Mouse (Mus musculus) midbrain, embryonic 16.5 days (tissue): Measurements from ENCODE around the gene Hrasls5. TPM values are rescaled to one million over a fixed set of nuclear protein-coding genes. Genes with fewer than 3 reads are reported as not detected.

Source experiments
- ATAC-seq: fragments of 200-750 bp; cut with Nextera tagmentation; 2 replicates; pipeline ENCODE4 v1.8.0; 2017; ENCODE audit warnings: moderate TSS enrichment
- H3K27ac ChIP-seq: fragments of 300-500 bp; sonication (generic); 2 replicates; pipeline ENCODE4 v1.5.1; 2014; ENCODE audit warnings: mild to moderate bottlenecking, low read length, mixed read lengths
- H3K27me3 ChIP-seq: fragments of 300-500 bp; sonication (generic); 2 replicates; pipeline ENCODE4 v1.6.1; 2014; ENCODE audit warnings: low read depth, low read length, mixed read lengths; ENCODE audit not compliant: control insufficient read depth, insufficient read depth
- H3K36me3 ChIP-seq: fragments of 300-500 bp; sonication (generic); 2 replicates; pipeline ENCODE4 v1.6.1; 2014; ENCODE audit warnings: mild to moderate bottlenecking, low read length, moderate library complexity, mixed read lengths; ENCODE audit not compliant: control insufficient read depth, insufficient read depth
- H3K4me1 ChIP-seq: fragments of 300-500 bp; sonication (generic); 2 replicates; pipeline ENCODE4 v1.6.1; 2014; ENCODE audit warnings: mild to moderate bottlenecking, low read length, mixed read lengths; ENCODE audit not compliant: control insufficient read depth, insufficient read depth
- H3K4me2 ChIP-seq: fragments of 300-500 bp; sonication (generic); 2 replicates; pipeline ENCODE4 v1.6.1; 2014; ENCODE audit warnings: mild to moderate bottlenecking, low read length, mixed read lengths
- H3K4me3 ChIP-seq: fragments of 300-500 bp; sonication (generic); 2 replicates; pipeline ENCODE4 v1.5.1; 2014; ENCODE audit warnings: low read depth, mild to moderate bottlenecking, low read length, moderate library complexity, mixed read lengths
- H3K9ac ChIP-seq: fragments of 300-500 bp; sonication (generic); 2 replicates; pipeline ENCODE4 v1.6.1; 2014; ENCODE audit warnings: low read depth, low read length, mixed read lengths
- H3K9me3 ChIP-seq: fragments of 300-500 bp; sonication (generic); replicated peaks from 2 replicates; pipeline ENCODE4 v1.6.1; 2014; ENCODE audit warnings: mild to moderate bottlenecking, low read length, mixed read lengths; ENCODE audit not compliant: control insufficient read depth, poor library complexity, severe bottlenecking
- WGBS: fragments of 180-500 bp; shearing (Covaris S2); extraction: QIAGEN DNeasy Blood & Tissue Kit; methylation state at CpG from one replicate; pipeline ENCODE4 v1.1.7; 2014; 5-methylcytosine and 5-hydroxymethylcytosine counted together
- polyA plus RNA-seq: library from polyadenylated mRNA; unstranded; fragments of >200 nt; fragmentation: Nextera tagmentation; extraction: Ambion mirVana; gene quantifications from 2 replicates; pipeline ENCODE4 v1.2.1, GENCODE M21; 2015

The Hrasls5 gene
- polyA plus RNA-seq, 1 experiment from 2014 or later = not detected

GRCm38 (mm10) chr19:7604107-7604506 lies 8.2 kb upstream of the Hrasls5 start:
- peaks cover 14% of the 10 kb centered on the region for H3K4me1 ChIP-seq
- H3K9ac ChIP-seq = no peak overlapping the region
- no peaks in the 10 kb centered on the region for H3K27me3 ChIP-seq
- H3K4me2 ChIP-seq = no peak overlapping the region
- H3K36me3 ChIP-seq = no peaks in the 10 kb centered on the region
- no peak for ATAC-seq
- H3K4me3 ChIP-seq = no peak overlapping the region
- H3K27ac ChIP-seq = no peak overlapping the region
- 97% methylated on average over 10 of the region's 10 CpGs for WGBS
- H3K9me3 ChIP-seq = no peaks in the 10 kb centered on the region

GRCm38 (mm10) chr19:7605013-7605412 lies 7.3 kb upstream of the Hrasls5 start:
- Histone ChIP-seq H3K9me3 (no peaks in the 10 kb centered on the region), H3K9ac (no peak overlapping the region), H3K27me3 (no peaks in the 10 kb centered on the region), H3K27ac (no peak overlapping the region), H3K4me1 (peaks cover 14% of the 10 kb centered on the region), H3K36me3 (no peaks in the 10 kb centered on the region), H3K4me2 (no peak overlapping the region), H3K4me3 (no peak overlapping the region)
- ATAC-seq = no peak

GRCm38 (mm10) chr19:7605930-7606783 lies 6.2 kb upstream of the Hrasls5 start:
- H3K9ac ChIP-seq = peak overlapping the region; percentile 62
- H3K9me3 ChIP-seq = no peaks in the 10 kb centered on the region
- peak overlapping the region; percentile 67 for H3K27ac ChIP-seq
- ATAC-seq = peak; percentile 87
- H3K27me3 ChIP-seq = no peaks in the 10 kb centered on the region; the same call in 1 of the 2 replicates
- peak overlapping the region; percentile 80 for H3K4me2 ChIP-seq
- peak overlapping the region; percentile 41 for H3K4me3 ChIP-seq
- H3K4me1 ChIP-seq = peaks cover 14% of the 10 kb centered on the region
- 5% methylated on average over 15 of the region's 15 CpGs for WGBS
- no peaks in the 10 kb centered on the region for H3K36me3 ChIP-seq

- peak within 1 kb of the TSS; percentile 67 for H3K27ac ChIP-seq
- ATAC-seq = peak; percentile 59
- WGBS = 8% methylated on average over 15 of the region's 15 CpGs
- no peaks in the 10 kb centered on the region for H3K36me3 ChIP-seq
- H3K27me3 ChIP-seq = peaks cover 4% of the 10 kb centered on the region; the same call in 1 of the 2 replicates
- H3K9ac ChIP-seq = peak within 1 kb of the TSS; percentile 62
- peak within 1 kb of the TSS; percentile 41 for H3K4me3 ChIP-seq
- peaks cover 16% of the 10 kb centered on the region for H3K4me1 ChIP-seq
- H3K4me2 ChIP-seq = peak within 1 kb of the TSS; percentile 80
- no peaks in the 10 kb centered on the region for H3K9me3 ChIP-seq
Observed at GRCm38 (mm10) chr19:7606801-7607689, 5.3 kb upstream of the Hrasls5 start, which contains the start of gene Lgals12. Gene Lgals12 (minus strand): TSS chr19:7607193.

GRCm38 (mm10) chr19:7607690-7608201 lies 4.6 kb upstream of the Hrasls5 start:
- 81% methylated on average over 7 of the region's 7 CpGs for WGBS
- H3K27ac ChIP-seq = no peak overlapping the region; the same call in 1 of the 2 replicates

GRCm38 (mm10) chr19:7613151-7613550 lies 810 bp downstream of the Hrasls5 start:
- no peak for ATAC-seq
- Histone ChIP-seq H3K27me3 (peaks cover 4% of the 10 kb centered on the region; the same call in 1 of the 2 replicates), H3K27ac (no peak overlapping the region), H3K4me3 (no peak overlapping the region), H3K36me3 (no peaks in the 10 kb centered on the region), H3K9me3 (no peaks in the 10 kb centered on the region), H3K9ac (no peak overlapping the region), H3K4me2 (no peak overlapping the region), H3K4me1 (peaks cover 2% of the 10 kb centered on the region; the same call in 1 of the 2 replicates)
- WGBS = 79% methylated on average over 7 of the region's 7 CpGs

More at GRCm38 (mm10) chr19:7607690-7608201, 4.6 kb upstream of the Hrasls5 start:
- H3K9me3 ChIP-seq = no peaks in the 10 kb centered on the region
- H3K9ac ChIP-seq = no peak overlapping the region
- no peak for ATAC-seq
- H3K36me3 ChIP-seq = no peaks in the 10 kb centered on the region
- peaks cover 4% of the 10 kb centered on the region; the same call in 1 of the 2 replicates for H3K27me3 ChIP-seq
- H3K4me2 ChIP-seq = no peak overlapping the region
- H3K4me3 ChIP-seq = no peak overlapping the region
- H3K4me1 ChIP-seq = peaks cover 16% of the 10 kb centered on the region

- Histone ChIP-seq H3K27me3 (peaks cover 3% of the 10 kb centered on the region; the same call in 1 of the 2 replicates), H3K4me3 (no peak overlapping the region), H3K4me1 (peaks cover 2% of the 10 kb centered on the region; the same call in 1 of the 2 replicates), H3K27ac (no peak overlapping the region), H3K9ac (no peak overlapping the region), H3K9me3 (no peaks in the 10 kb centered on the region), H3K4me2 (no peak overlapping the region), H3K36me3 (no peaks in the 10 kb centered on the region)
- ATAC-seq = no peak
- WGBS = 75% methylated on average over 5 of the region's 5 CpGs
Observed at GRCm38 (mm10) chr19:7616231-7616930, 4.0 kb downstream of the Hrasls5 start.

GRCm38 (mm10) chr19:7617085-7617484 lies 4.7 kb downstream of the Hrasls5 start:
- H3K27me3 ChIP-seq = no peaks in the 10 kb centered on the region; the same call in 1 of the 2 replicates
- H3K9me3 ChIP-seq = no peaks in the 10 kb centered on the region
- ATAC-seq = no peak
- no peak overlapping the region for H3K27ac ChIP-seq
- no peak overlapping the region for H3K9ac ChIP-seq
- no peaks in the 10 kb centered on the region; the same call in 1 of the 2 replicates for H3K4me1 ChIP-seq
- no peak overlapping the region for H3K4me2 ChIP-seq
- H3K4me3 ChIP-seq = no peak overlapping the region
- no peaks in the 10 kb centered on the region for H3K36me3 ChIP-seq
- WGBS = 61% methylated on average over 3 of the region's 3 CpGs
